Mouse (Mus musculus): Measurements from ENCODE around the gene R3hdm2. TPM values are rescaled to one million over a fixed set of nuclear protein-coding genes. Genes with fewer than 3 reads are reported as not detected.

R3hdm2 gene
- total RNA-seq (2014; fragmentation: Nextera tagmentation) (46.8 and 49.9 TPM in 2 replicates), total RNA-seq (2017) (25.3 and 38.5 TPM in 2 replicates)

- peak; percentile 96 for ATAC-seq (replicated peaks; ENCODE audit: low FRiP score, low TSS enrichment, poor library complexity, severe bottlenecking)
These were observed at the start of gene R3hdm2 for GRCm38 (mm10) chr10:127380251-127380691. Gene R3hdm2, plus strand, starts transcription at chr10:127380327.

DNA sequence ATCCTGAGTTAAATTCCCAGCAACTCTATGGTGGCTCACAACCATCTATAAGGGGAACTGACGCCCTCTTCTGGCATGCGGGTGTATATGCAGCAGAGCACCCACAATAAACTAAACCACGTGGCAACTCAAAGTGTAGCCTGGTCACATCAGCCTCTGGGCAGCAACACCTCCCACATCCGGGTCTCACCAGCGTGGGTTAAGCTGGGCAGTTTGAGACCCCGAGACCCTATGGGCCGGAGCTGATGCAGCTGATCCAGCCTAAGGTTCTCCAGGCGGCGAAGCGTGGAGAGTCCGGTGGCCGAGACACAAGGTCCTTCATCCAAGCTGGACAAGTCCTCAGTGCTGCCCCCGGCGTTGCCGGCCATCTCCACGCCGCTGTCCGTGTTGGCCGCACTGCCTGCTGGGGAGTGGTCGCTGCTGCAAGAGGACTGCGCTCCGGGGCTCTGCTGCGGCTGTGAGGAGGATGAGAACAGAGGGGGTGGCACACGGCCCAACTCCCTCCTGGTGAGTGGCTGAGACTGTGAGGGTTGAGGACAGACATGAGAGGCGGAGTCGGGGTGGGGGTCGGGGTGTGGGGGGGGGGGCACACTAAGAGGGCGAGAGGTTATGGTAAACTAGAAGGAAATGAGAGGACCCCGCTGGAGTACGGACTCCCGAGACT, 47.8 kb upstream of the R3hdm2 start:
- ATAC-seq (replicated peaks; ENCODE audit: low FRiP score, low TSS enrichment, poor library complexity, severe bottlenecking), result peak; percentile 42

GRCm38 (mm10) chr10:127333152-127333551, 47.0 kb upstream of the R3hdm2 start:
- ATAC-seq (replicated peaks; ENCODE audit: low FRiP score, low TSS enrichment, poor library complexity, severe bottlenecking), result no peak

- ATAC-seq (replicated peaks; ENCODE audit: low FRiP score, low TSS enrichment, poor library complexity, severe bottlenecking), result no peak
These were observed 44.9 kb upstream of the R3hdm2 start for GRCm38 (mm10) chr10:127335271-127335670.

GRCm38 (mm10) chr10:127336952-127337351, 43.2 kb upstream of the R3hdm2 start:
- no peak for ATAC-seq (replicated peaks; ENCODE audit: low FRiP score, low TSS enrichment, poor library complexity, severe bottlenecking)

DNA sequence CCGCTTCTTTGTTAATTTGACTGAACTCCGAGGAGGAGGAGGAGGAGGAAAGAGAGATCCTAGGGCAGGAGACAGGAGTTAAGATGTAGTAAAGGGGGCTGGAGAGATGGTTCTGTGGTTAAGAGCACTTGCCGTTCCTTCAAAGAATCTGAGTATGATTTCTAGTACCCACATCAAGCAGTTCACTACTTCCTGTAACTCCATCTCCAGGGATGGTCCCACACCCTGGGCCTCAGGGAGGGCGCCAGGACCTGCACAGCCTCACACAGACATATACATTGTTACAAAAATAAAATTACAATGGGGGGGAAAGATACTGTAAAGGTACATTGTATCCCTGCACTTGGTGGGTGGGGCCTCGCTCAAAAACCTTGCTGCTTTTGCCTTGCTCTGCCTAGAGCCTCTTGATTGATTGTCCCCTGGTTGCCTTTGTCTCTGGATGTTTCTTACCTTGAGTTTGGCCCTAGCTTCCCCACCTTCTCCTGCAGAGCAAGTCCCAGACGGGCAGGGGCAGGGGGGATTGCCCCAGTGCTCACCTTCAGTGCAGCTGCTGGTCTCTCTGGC, 42.5 kb upstream of the R3hdm2 start:
- no peak for ATAC-seq (replicated peaks; ENCODE audit: low FRiP score, low TSS enrichment, poor library complexity, severe bottlenecking)

- ATAC-seq (replicated peaks; ENCODE audit: low FRiP score, low TSS enrichment, poor library complexity, severe bottlenecking), result peak; percentile 89
These were observed 41.0 kb upstream of the R3hdm2 start for GRCm38 (mm10) chr10:127338930-127339682.

DNA sequence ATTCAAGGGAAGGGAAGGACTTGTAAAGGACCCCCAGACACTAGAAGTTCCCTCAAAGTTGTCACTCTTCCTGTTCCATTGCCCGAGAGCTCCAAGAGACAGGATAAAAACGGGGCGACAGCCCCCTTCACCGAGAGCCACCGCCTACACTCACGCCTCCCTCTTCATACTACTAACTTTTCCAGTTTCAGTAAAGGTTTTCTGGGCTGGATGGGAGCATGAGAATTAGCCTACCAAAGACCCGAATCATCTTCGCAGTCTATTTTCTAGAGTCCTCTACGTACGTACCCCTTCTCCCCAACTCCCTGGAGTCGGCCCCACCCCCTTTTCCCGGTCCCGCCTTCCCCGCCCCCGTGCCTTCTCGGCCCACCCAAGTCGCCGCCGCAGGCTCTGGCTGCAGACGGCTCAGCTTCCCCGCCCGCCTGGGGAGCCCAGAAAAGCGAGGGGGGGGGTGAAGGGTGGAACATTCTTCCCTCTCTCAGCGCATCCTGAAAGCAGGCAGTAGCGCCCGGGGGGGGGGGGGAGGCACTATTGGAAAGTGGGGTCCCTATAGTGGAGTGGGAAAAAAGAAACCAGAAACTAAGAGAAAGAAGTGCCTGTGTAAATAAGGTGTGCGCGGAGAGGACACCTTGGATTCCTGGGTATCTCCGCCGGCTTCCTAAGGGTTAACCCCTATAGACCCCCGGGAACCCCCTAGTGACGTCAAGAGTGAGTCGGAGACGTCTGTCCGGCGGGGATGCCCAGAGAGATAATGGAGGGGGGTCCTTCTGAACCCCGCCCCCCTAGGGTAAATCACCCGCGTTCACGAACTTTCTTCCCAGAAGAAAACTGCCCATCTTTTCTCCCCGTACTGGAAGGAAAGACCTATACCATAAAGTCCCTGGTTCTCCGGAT, 40.2 kb upstream of the R3hdm2 start:
- ATAC-seq (replicated peaks; ENCODE audit: low FRiP score, low TSS enrichment, poor library complexity, severe bottlenecking), result no peak

GRCm38 (mm10) chr10:127340577-127341359, 39.4 kb upstream of the R3hdm2 start:
- ATAC-seq (replicated peaks; ENCODE audit: low FRiP score, low TSS enrichment, poor library complexity, severe bottlenecking), result no peak

GRCm38 (mm10) chr10:127341360-127341690, 38.8 kb upstream of the R3hdm2 start:
- no peak for ATAC-seq (replicated peaks; ENCODE audit: low FRiP score, low TSS enrichment, poor library complexity, severe bottlenecking)

DNA sequence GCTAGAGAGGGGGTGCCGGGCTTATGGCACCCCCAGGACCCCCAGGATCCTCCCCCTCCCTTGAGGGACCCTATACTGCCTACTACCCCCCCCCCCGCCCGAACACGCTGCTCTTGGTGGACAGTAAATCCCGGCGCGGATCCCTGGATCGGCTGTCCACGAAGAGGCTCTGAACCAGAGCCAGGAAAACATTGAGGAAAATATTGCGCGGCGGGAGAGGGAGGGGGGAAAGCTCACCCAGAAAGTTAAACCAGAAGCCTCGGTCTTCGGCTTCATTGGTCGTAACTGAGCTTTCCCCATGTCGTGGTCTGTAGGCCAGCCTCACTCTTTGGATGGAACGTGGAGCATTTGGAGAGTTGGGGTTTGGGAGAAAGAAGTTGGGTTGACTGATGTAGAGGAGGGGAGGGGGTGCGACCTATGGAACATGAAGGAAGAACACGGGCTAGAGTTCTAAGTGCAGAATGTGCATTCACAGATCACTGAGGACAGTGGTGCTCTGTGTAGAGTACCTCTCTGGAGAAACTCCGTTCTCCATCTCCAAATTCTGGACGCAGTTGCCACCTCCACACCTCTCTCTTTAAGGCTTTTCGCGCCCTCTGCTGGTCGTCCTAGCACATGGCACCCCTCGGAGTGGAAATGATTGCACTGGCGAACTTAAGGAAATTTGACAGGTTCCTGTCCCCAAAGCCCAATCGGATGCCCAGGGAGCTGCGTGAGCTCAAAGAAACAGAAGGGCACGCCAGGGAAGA, 38.1 kb upstream of the R3hdm2 start, which contains the start of gene Gli1:
TSS of gene Gli1 (minus strand) at position 84 of the 749 bp plus-strand sequence.
- peak; percentile 71 for ATAC-seq (replicated peaks; ENCODE audit: low FRiP score, low TSS enrichment, poor library complexity, severe bottlenecking)

DNA sequence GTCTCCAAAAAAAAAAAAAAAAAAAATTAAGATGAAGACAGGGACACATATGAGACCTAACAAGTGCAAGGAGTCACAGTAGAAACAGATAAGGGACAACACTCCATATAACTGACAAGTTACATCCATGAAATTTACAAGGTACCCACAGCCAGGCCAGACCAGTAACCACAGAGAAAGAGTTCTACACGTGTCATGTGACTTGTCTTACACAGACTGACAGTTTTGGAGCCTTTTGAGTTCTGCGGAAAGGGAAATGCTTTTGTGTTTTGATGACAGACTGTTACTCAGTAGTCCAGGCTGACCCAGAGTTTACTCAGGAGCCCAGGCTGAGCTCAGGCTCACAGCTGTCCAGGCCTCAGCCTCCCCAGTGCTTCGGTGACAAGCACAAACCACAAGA, 37.1 kb upstream of the R3hdm2 start:
- ATAC-seq (replicated peaks; ENCODE audit: low FRiP score, low TSS enrichment, poor library complexity, severe bottlenecking), result no peak

DNA sequence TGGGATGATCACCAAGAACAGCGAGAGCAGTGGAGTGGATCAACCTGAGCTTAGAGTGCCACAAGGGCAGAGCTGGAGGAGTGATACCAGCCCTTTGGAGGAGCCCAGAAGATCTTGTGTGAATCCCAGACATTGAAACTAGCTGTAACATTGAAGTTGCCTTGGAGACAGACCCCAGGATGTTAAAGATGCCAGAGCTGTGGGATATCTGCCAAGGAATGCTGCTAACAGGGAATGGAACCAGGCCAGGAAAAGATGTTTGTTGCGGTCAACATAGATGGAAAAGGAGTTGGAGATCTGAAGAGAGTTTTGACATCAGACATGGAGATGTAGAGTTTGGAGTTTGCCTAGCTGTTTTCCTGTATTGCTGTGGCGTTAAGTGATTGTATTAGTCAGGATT, 34.0 kb upstream of the R3hdm2 start:
- ATAC-seq (replicated peaks; ENCODE audit: low FRiP score, low TSS enrichment, poor library complexity, severe bottlenecking), result no peak

DNA sequence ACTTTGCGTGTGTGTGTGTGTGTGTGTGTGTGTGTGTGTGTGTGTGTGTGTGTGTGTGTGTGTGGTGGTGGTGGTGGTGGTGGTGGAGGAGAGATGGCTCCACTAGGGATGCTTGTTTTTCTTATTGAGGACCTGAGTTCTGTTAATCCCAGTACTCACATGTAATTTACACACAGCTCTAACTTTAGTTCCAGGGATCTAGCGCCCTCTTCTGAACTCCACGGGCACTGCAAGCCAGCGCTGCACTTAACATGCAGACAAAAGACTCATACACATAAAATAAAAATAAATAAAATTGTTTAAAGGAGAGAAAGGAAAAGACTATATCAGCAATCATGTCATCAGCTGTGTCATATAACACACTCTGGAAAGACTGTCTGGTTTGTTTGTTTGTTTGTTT, 31.2 kb upstream of the R3hdm2 start:
- ATAC-seq (replicated peaks; ENCODE audit: low FRiP score, low TSS enrichment, poor library complexity, severe bottlenecking), result no peak

- no peak for ATAC-seq (replicated peaks; ENCODE audit: low FRiP score, low TSS enrichment, poor library complexity, severe bottlenecking)
These were observed 30.3 kb upstream of the R3hdm2 start for GRCm38 (mm10) chr10:127349810-127350209.

- peak; percentile 88 for ATAC-seq (replicated peaks; ENCODE audit: low FRiP score, low TSS enrichment, poor library complexity, severe bottlenecking)
These were observed 29.4 kb upstream of the R3hdm2 start for GRCm38 (mm10) chr10:127350594-127351284.

DNA sequence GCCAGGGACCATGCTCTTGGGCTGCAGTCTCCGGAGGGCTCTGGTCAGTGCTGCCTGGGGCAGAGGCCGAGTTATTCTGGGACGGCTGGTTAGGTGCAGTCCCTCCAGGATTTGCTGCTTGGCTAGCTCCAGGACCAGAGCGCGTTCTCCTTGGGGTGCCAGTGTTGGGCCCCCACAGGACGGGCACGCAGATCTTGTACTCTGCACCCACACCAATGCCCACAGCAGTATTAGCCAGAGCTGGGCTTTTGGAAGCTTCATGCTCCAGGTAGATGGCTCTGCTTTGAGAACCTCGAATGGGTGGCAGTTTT, 28.9 kb upstream of the R3hdm2 start:
- ATAC-seq (replicated peaks; ENCODE audit: low FRiP score, low TSS enrichment, poor library complexity, severe bottlenecking), result no peak

DNA sequence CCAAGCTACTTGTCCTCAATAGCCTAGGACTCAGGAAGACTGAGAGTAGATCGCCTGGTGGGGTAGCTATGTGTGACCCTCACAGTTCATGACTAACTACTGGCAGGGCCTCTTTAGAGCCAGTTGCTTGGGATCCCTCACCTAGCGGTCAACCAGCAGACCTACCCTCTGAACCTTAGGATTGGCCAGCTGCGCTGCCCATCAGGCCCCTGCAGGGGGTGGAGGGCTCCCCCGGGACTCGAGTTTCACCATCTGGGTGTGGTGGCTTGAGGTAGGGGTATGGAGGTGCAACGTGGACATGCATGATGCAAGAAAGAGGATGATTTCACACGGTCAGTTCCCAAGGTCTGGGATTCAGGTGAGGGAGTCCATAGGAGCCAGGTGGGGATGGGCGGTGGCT, 28.4 kb upstream of the R3hdm2 start:
- ATAC-seq (replicated peaks; ENCODE audit: low FRiP score, low TSS enrichment, poor library complexity, severe bottlenecking), result no peak
